Mouse (Mus musculus) megakaryocyte, embryonic 14.5 days (primary cell): ENCODE data around the gene Rbms2. TPM values are rescaled to one million over a fixed set of nuclear protein-coding genes. Genes with fewer than 3 reads are reported as not detected.

Source experiments
- H3K27me3 ChIP-seq: replicated peaks from 2 replicates; pipeline ENCODE3; 2012; ENCODE audit warnings: inconsistent platforms
- H3K36me3 ChIP-seq: replicated peaks from 2 replicates; pipeline ENCODE3; 2012; ENCODE audit warnings: low read length, inconsistent platforms, mixed read lengths
- H3K4me1 ChIP-seq: 2 replicates; pipeline ENCODE4 v1.6.1; 2012; ENCODE audit warnings: inconsistent platforms
- H3K4me3 ChIP-seq: replicated peaks from 2 replicates; pipeline ENCODE3; 2012; ENCODE audit warnings: moderate library complexity, mild to moderate bottlenecking, inconsistent platforms
- H3K9me3 ChIP-seq: 2 replicates; pipeline ENCODE4 v1.6.1; 2012; ENCODE audit warnings: inconsistent platforms
- FLI1 ChIP-seq: IDR thresholded peaks from 2 replicates; pipeline ENCODE4 v1.6.1; 2012; ENCODE audit warnings: low read length, inconsistent platforms, mixed read lengths
- GATA1 ChIP-seq: IDR thresholded peaks from 3 replicates; pipeline ENCODE4 v1.6.1; 2012; ENCODE audit warnings: mixed read lengths, low read length, inconsistent platforms, borderline replicate concordance
- polyA plus RNA-seq: library from polyadenylated mRNA; stranded (reverse); fragments of >175 nt; gene quantifications from 2 replicates; pipeline ENCODE4 v1.2.3, GENCODE M21; 2012; ENCODE audit warnings: low replicate concordance; ENCODE audit not compliant: insufficient read depth

The Rbms2 gene
- polyA plus RNA-seq, 1 experiment: 7.6 TPM

DNA sequence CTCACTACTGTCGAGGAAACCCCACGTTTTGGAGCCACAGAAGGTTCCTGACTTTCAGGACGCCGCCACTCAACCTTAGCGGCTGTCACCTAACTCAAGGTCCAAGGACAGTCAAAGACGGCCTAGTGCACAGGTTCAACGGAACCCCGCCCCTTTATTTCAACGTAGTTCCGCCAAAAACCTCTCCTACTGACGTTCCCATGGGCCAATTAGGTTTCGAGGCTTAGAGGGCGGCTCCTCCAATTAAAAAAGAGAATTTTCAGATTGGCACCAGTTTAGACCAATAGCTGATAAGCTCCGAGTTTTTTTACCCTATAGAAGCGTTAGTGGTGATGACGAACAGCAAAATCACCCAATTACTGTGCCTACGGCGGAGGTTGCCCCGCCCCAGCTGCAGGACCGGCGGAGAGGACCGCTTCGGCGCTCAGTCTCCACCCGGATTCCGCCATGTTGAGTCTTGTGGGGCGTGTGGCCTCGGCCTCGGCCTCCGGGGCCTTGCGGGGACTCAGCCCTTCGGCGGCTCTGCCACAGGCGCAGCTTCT lies 97.1 kb downstream of the Rbms2 start, which contains the start of gene Atp5b:
Gene Atp5b, plus strand, starts transcription at position 394 of the 542 bp plus-strand sequence.
- TF ChIP-seq FLI1: no peak
- TF ChIP-seq GATA1: no peak
- peaks cover 42% of the 10 kb centered on the region for H3K36me3 ChIP-seq
- H3K4me1 ChIP-seq: peaks cover 51% of the 10 kb centered on the region
- peak within 1 kb of the TSS; percentile 92 for H3K4me3 ChIP-seq
- H3K27me3 ChIP-seq: no peaks in the 10 kb centered on the region
- no peaks in the 10 kb centered on the region for H3K9me3 ChIP-seq

DNA sequence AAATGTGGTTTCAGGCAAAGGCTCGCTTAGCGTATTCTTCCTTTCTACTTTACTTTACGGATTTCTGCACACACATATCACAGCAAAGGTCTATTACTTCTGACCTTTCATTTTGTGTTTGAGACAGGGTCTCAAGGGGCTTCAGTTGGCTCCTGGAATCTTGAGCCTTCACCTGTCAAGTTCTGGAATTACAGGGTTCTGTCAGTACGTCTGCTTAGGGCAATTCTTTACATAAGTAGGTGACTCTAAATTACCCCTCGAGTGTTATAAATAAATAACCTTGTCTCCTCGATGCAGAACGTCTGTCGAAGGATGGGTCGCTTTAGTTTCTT lies 97.7 kb downstream of the Rbms2 start:
- Histone ChIP-seq H3K9me3 (no peaks in the 10 kb centered on the region), H3K4me1 (peaks cover 52% of the 10 kb centered on the region), H3K36me3 (peaks cover 42% of the 10 kb centered on the region), H3K27me3 (no peaks in the 10 kb centered on the region), H3K4me3 (peak overlapping the region; percentile 92)
- TF ChIP-seq GATA1: no peak
- no peak for TF ChIP-seq FLI1

DNA sequence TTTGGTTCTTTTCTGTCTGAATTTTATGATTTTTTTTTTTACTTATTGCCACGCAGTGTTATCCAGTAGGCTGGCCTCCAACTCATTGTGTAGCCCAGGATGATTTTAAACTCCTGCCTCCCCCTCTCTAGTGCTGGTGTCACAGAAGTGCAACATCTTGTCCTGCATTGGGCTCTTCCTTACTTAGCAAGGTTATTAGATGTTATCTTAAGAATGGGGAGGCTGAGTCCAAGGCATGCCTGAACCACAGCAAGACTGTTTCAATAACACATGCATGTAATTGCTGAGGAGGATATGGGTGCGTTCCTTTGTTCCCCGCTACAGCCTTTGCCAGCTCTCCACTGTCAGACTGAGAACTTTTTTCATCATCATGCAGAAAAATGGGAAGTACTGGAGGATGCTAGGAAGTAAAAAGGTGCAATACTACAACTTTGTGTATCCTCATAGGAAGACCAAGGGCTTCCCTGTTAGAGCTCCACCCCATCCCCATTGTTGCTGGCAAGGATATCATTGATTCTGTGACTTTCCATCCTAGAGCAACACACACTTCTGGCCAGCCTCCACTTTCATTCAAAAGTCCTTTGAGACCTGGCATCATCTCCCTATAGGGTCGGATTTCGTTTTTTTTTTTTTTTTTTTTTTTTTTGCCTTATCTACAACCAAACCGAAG lies 98.2 kb downstream of the Rbms2 start:
- H3K4me3 ChIP-seq: peak overlapping the region; percentile 92
- H3K9me3 ChIP-seq: no peaks in the 10 kb centered on the region
- H3K27me3 ChIP-seq: no peaks in the 10 kb centered on the region
- peaks cover 52% of the 10 kb centered on the region for H3K4me1 ChIP-seq
- peaks cover 43% of the 10 kb centered on the region for H3K36me3 ChIP-seq
- TF ChIP-seq GATA1: no peak
- no peak for TF ChIP-seq FLI1

Other genes starting within 250 kb of the Rbms2 start
- gene Hsd17b6, start 172.7 kb downstream of the Rbms2 start, polyA plus RNA-seq: not detected in 2 replicates
- 2.6 TPM in 1 of 2 replicates, not detected in the other for gene Prim1, start 165.1 kb downstream of the Rbms2 start, polyA plus RNA-seq
- 24.2 and 146 TPM in 2 replicates for gene Naca, start 144.7 kb downstream of the Rbms2 start, polyA plus RNA-seq
- gene Ptges3, start 121.3 kb downstream of the Rbms2 start, polyA plus RNA-seq: 77.9 and 96.2 TPM in 2 replicates
- 796 and 843 TPM in 2 replicates for gene Atp5b, start 97.0 kb downstream of the Rbms2 start, polyA plus RNA-seq
- gene Baz2a, start 88.7 kb downstream of the Rbms2 start, polyA plus RNA-seq: 6.9 and 16.7 TPM in 2 replicates
- 1.8 TPM in 1 of 2 replicates, not detected in the other for gene Gls2, start 14.2 kb upstream of the Rbms2 start, polyA plus RNA-seq
- gene Spryd4, start 31.5 kb upstream of the Rbms2 start, polyA plus RNA-seq: 0.73 TPM in 1 of 2 replicates, not detected in the other
- not detected in 2 replicates for gene Mip, start 45.5 kb upstream of the Rbms2 start, polyA plus RNA-seq
- 2.2 and 8.3 TPM in 2 replicates for gene Timeless, start 51.8 kb upstream of the Rbms2 start, polyA plus RNA-seq
- not detected in 2 replicates for gene Apon, start 73.8 kb upstream of the Rbms2 start, polyA plus RNA-seq
- not detected in 2 replicates for gene Apof, start 88.4 kb upstream of the Rbms2 start, polyA plus RNA-seq
- 8.1 and 18.2 TPM in 2 replicates for gene Stat2, start 90.3 kb upstream of the Rbms2 start, polyA plus RNA-seq
- gene Il23a, start 118.5 kb upstream of the Rbms2 start, polyA plus RNA-seq: 0.49 TPM in 1 of 2 replicates, not detected in the other
- gene Pan2, start 123.0 kb upstream of the Rbms2 start, polyA plus RNA-seq: 0.91 and 1.1 TPM in 2 replicates
- gene Cnpy2, start 142.2 kb upstream of the Rbms2 start, polyA plus RNA-seq: 29.0 and 98.4 TPM in 2 replicates
- 2.6 and 12.1 TPM in 2 replicates for gene Cs, start 157.4 kb upstream of the Rbms2 start, polyA plus RNA-seq
- gene Coq10a, start 188.7 kb upstream of the Rbms2 start, polyA plus RNA-seq: 5.0 and 18.0 TPM in 2 replicates
- gene Ankrd52, start 196.8 kb upstream of the Rbms2 start, polyA plus RNA-seq: 18.3 and 19.7 TPM in 2 replicates
- not detected in 2 replicates for gene Slc39a5, start 220.9 kb upstream of the Rbms2 start, polyA plus RNA-seq
- gene Nabp2, start 231.2 kb upstream of the Rbms2 start, polyA plus RNA-seq: 458 and 1,055 TPM in 2 replicates
- 17.0 and 19.5 TPM in 2 replicates for gene Rnf41, start 231.4 kb upstream of the Rbms2 start, polyA plus RNA-seq